Mouse (Mus musculus): ENCODE measurements at regions not wholly inside any gene's neighbourhood (a gene's known extent, or its start where the extent isn't known, plus 50 kb on each side); places are given as distances from the start of the nearest gene placed in this dataset.

DNA sequence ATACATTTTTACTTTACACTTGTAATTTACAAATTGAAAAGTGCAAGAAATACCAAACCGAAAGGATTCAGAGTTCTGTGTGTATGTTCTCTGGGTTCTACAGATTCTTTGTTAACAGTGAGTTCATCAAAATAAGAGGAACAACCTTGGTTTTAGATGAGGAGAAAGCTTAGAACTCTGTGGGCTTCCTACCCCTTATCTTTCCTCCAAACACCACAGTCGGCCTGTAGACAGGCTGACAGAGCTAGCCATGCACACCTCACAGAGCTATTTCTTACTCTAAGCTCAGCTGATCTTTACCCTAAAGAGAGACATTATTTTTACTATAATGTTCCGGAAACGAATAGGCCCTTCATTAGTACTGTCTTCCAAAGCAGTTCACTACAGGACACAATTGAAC lies 67.7 kb upstream of the Zdhhc17 start:
- DNase-seq (ENCODE audit: low spot score in 2 of 2), result no peak

- no peak for DNase-seq (ENCODE audit: low spot score in 2 of 2)
Measured at GRCm38 (mm10) chr10:111073851-111074430, 64.0 kb upstream of the Zdhhc17 start.

- no peak for DNase-seq (ENCODE audit: low spot score in 2 of 2)
Measured at GRCm38 (mm10) chr10:111073262-111073661, 63.3 kb upstream of the Zdhhc17 start.

DNA sequence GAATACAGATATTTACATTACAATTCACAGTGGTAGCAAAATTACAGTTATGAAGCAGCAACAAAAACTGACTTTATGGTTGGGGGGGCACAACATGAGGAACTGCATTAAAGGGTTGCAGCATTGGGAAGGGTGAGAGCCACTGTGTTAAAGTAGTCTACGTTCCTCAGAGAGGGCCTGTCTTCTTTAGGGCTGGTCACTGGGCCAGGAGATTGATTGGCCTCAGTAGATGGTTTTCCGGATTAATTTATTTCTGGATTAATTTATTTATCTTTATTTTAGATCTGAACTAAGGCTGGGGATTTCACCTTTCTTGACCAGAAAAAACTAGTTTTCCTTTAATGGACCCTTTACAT lies 62.6 kb upstream of the Zdhhc17 start:
- DNase-seq (ENCODE audit: low spot score in 2 of 2), result no peak

DNA sequence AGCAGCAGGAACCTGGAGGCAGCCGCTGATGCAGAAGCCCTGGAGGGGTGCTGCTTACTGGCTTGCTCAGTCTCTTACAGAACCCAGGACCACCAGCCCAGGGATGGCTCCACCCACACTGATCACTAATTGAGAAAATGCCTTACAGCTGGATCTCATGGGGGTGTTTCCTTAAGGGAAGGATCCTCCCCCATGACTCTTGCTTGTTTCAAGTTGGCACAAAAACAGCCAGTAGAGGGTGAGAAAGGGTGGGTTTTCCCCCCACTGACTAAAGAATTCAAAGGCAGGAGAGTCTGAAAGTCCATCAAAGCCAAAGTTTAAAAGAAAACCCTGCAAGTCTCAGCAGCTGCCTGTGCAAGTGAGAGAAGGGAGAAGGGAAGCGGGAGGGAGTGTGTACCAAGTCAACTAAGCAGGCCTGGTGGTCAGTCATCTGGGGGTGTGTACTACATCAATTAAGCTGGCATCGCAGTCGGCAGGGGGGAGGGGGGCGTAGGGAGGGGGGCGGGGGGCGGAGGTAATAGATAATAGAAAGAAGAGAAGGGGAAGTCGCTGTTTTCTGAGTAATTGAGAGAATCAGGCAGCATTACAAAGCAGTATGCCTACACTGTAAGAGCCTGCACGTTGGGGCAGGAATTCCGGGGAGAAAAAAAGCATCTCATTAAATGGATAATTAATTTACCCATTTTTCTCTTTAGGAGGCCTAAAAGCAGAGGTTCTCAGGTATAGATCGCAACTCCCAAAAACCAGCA lies 62.0 kb upstream of the Zdhhc17 start:
- no peak for DNase-seq (ENCODE audit: low spot score in 2 of 2)

GRCm38 (mm10) chr10:111066146-111066545 lies 56.2 kb upstream of the Zdhhc17 start:
- no peak for DNase-seq (ENCODE audit: low spot score in 2 of 2)

GRCm38 (mm10) chr10:111060626-111061025 lies 50.7 kb upstream of the Zdhhc17 start:
- DNase-seq (ENCODE audit: low spot score in 2 of 2), result no peak
